Mouse (Mus musculus) cerebellum, adult 11 months (tissue): ENCODE measurements around the gene Olfr220.

Experiments used
- DNase-seq: peaks from one replicate; pipeline ENCODE4 v3.0.0; 2022

The Olfr220 gene

DNA sequence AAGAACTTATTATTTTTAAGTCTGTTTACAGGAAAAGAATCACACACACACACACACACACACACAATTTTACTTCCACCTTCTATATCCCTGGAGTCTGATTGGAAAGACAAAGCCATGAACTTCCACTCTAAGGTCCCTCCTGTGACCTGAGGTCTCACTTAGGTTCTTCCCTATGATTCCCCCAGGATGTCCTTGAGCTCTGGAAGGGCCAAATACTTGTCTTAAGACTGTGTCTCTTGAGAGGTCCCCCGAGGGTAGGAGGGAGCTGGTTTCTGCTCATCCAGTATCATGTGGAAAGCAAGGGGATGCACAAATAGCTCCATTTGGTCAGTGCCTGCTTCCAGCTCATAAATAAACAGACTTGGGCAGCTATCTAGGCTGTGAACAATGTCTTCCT, at the start of gene Olfr220:
Gene Olfr220, plus strand, starts transcription at position 301 of the 400 bp plus-strand sequence.
- DNase-seq, result no peak

DNA sequence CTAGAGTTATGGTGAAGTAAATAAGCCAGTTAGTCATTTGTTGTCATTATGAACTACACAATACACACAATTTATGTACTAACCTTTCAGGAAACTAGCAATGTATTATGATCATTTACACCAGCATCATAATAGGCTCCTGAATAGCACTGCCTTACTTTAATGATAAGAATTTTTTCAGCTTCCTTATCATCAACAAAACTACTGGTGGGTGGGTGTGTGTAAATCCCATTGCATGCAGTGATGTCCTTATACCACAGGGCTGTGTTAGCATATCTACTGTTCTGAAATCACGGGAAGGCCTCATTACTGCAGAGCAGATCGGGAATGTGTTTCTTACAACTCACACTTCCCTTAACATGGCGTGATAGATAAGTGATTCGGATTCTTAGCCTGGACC, 18.9 kb upstream of the Olfr220 start:
- DNase-seq, result no peak

DNA sequence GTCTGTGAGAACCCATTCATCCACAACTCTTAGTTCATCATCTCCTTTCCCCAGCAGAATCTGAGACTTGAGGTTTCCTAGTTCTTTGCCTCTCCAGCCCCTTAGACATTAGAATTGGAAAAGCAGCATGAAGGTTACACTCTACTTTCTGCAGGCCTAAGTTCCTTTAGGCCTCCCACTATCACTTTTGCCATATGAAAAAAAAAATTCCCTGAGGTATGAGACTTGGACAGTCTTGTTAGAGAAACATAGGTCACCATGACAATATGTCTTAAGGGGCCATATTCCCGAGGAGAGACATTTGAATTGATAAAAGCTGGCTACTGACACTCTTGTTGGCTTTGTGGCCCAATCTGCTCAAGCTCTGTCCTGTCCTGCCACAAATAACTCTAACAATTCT, 18.1 kb upstream of the Olfr220 start, which contains the start of gene Olfr414:
Gene Olfr414, plus strand, starts transcription at position 301 of the 400 bp plus-strand sequence.
- DNase-seq, result no peak

DNA sequence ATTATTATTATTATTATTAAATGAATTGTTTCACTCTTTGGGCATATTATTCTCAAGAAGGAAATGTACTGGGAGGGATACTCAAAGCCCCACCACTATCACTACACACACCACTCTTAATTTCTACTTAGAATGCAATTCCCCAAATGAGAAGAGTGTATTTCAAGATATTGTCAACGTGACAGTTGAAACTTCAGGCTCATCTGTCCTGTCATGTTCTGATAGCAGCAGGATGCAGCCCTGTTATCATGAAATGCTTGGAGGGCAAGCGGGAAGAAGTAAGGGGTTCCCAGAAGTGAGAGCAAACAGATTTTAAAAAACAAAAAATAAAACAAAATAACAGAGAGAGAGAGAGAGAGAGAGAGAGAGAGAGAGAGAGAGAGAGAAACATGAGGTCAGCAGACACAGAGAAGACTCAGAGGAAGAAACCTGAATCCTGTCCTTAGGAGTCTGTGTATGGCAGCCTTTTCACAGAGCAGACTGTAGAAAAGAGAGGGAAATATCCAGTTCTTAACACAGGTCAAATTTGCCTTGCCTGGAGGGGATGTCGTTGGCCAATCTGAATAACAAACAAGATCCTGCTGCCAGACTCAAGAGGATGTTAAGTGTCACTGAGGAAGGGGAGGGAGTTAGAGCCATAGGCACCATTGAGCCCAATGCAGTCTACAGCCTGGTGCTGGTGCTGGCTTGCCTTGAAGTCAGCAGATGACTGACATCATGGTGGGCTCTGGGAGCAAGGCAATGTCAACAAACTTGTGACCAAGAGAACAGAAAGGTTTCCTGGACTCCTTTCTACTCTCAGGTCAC, 15.5 kb upstream of the Olfr220 start:
- DNase-seq, result no peak

DNA sequence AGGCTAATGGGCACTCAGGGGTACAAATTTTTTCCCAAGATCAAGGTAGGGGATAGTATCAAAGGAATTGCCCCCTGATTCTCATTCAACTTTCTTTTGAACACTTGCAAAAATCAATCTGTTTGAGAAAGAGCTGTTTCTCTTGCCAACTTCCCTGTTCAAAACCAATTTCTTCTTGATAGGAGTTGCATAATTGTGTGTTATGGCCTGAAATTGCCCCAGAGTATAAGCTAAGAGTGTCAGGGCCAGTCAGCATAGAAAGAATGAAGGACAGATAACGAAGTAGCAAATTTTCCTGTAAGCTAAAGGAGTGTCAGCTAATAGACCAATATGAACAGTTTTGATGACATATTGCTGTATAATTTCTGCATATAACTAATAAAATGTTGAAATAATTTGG, 14.5 kb upstream of the Olfr220 start:
- DNase-seq, result no peak

DNA sequence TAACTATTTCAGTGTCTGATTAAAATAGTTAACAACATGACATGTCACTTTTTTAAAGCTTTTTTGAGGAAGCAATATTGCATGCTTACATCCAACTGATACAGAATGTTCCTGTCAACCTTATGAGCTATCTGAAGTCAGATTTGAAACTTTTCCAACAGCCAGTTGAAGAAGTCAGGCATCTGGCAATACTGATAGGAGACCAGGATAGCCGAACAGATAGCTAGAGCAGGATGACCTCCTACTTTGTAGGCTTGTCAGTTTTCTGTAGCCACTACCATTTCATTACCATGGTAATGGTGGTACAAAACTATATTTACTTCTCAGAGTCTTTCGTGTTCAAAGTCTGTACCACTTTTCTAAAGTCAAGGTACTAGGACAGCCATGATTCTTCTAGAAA, 13.5 kb upstream of the Olfr220 start:
- DNase-seq, result no peak

DNA sequence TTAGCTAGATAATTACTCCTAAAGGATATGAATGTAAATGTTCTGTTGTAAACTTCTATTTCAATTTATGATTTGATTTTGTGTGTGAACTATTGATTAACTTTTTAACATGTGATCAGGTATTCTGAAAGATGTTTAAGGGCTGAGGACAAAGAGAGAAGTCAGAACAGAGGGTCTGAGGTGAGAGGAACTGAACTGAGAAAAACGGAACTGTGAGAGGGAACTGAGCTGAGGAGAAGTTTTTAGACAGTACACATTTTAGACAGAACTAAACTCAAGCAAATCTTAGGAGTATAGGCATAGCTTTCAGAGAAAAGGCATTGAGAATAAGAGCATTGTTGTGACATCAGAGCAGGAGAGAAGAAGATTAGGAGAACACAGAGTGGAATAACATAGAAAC, 7.8 kb upstream of the Olfr220 start:
- DNase-seq, result no peak

DNA sequence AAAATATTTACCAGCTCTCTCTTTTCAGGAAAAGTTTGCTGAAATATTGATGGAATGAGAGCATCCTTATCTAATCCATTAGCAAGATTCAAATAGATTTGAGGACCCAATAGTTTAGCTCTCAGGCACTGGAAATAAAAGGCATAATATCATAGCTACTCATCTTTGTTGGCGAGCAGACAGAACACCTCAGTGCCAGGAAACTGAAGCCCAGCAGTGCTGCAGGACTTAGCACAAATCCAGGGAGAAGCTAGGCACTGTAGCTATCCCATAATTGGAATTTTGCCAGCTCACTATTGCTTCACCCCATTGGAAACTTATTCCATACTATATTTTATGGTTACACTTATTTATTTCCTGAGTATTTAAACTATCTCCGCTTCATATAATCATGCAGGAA, 13.2 kb downstream of the Olfr220 start:
- DNase-seq, result no peak

DNA sequence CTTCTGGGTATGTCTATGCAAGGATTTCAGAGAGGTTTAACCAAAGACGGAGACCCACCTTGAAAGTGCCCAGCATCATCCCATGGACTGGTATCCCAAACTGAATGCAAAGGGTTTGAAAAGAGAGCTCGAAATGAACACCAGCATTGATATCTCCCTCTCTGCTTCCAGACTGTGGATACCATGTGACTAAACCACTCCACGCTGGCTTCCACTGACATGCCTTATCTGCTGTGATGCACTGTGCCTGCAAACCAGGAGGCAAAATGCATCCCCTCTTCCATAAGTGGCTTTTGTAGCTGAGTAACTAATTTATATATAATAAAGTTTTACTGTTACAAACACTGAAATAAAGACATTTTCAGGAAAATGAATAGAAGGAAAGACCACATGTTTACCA, 23.5 kb downstream of the Olfr220 start:
- DNase-seq, result no peak

DNA sequence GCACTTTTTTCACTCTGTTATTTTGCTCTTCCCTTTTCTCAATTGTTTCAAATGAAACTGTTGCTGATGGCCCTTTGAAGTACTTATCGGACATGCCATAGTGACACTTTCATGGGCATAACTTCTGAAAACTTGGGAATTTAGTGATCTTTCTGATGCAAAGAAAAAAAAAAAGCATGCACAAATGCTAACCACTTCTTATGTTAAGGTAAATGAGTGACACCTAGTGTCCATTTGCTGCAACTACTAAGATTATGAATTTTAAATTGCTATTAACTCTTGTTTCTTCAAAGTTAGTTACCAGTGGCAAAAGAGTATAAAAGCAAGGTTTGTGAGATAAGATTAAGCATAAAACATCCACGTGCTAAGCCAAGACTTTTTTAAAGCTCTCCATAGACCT, 24.4 kb downstream of the Olfr220 start:
- DNase-seq, result no peak

DNA sequence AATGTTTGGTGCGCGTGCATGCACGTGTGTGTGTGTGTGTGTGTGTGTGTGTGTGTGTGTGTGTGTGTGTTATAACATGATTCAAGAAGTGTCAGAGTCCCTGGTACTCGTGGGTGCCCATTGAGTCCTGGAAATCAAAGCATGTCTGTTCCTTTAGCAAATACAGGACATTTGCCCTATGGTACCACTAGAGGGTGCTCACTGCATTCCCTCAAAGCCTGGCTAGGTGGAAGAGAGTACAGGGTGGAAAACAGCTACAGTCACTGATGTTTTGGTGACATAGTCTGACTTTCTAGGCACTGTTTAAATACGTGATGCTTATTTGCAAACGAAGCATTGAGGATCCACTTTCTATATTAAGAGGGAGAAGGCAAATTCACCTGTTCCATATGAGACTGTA, 27.9 kb downstream of the Olfr220 start:
- peak; percentile 26 for DNase-seq

DNA sequence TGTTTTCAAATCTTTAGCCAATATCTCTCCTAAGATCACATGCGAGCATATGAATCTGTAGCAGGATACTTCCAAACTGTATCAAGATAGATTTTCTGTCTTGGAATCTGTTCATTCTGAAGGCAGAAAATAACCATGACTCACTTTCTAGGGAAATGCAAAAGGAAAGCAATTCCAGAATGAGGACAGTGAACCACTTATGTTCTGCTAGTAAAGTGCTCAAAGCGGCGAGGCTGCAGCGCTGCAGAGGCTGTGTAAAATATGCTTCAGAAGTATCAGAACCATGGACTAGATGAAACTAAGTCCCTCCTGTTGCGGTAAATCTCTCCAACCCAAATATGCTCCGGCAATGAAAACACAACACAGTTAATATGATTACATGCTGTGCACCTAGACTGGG, 40.7 kb downstream of the Olfr220 start:
- no peak for DNase-seq

DNA sequence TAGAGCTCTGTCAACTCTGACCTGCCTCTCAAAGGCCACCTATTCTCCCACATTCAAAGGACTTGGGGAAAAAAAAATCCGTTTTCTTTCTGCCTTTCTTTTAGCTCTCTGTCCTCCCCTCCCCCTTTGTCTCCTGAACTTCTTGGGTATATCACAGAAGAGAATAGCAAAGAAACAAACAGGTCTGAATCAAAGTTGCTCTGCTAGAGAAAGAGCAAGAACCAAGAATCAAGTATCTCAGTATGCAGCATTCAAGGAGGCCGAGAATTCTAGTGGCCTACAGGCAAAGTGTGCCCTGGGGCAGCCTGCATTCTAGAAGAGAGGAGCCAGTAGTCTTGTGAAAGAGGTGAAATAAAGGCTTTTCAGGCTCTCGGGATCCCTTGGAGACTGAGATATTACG, 58.2 kb downstream of the Olfr220 start:
- no peak for DNase-seq
